Mouse (Mus musculus) kidney, embryonic 14.5 days (tissue): ENCODE results near the gene Rnase13. TPM values are rescaled to one million over a fixed set of nuclear protein-coding genes. Genes with fewer than 3 reads are reported as not detected.

Experiments used
- ATAC-seq: fragments of 200-750 bp; cut with Nextera tagmentation; 2 replicates; pipeline ENCODE4 v1.8.0; 2017; ENCODE audit warnings: moderate number of reproducible peaks, mild to moderate bottlenecking, moderate TSS enrichment, moderate library complexity; ENCODE audit not compliant: low FRiP score, low TSS enrichment
- H3K27ac ChIP-seq: fragments of 300-500 bp; sonication (generic); 2 replicates; pipeline ENCODE4 v1.5.1; 2014; ENCODE audit warnings: low read depth, mild to moderate bottlenecking, low read length, moderate library complexity, mixed read lengths
- H3K27me3 ChIP-seq: fragments of 300-500 bp; sonication (generic); 2 replicates; pipeline ENCODE4 v1.6.1; 2014; ENCODE audit warnings: mild to moderate bottlenecking, low read length; ENCODE audit not compliant: control insufficient read depth, insufficient read depth
- H3K36me3 ChIP-seq: fragments of 300-500 bp; sonication (generic); 2 replicates; pipeline ENCODE4 v1.6.1; 2014; ENCODE audit warnings: low read length, mixed read lengths; ENCODE audit not compliant: control insufficient read depth, insufficient read depth
- H3K4me1 ChIP-seq: fragments of 300-500 bp; sonication (generic); 2 replicates; pipeline ENCODE4 v1.6.1; 2014; ENCODE audit warnings: low read length, mixed read lengths; ENCODE audit not compliant: control insufficient read depth, insufficient read depth
- H3K4me2 ChIP-seq: fragments of 300-500 bp; sonication (generic); replicated peaks from 2 replicates; pipeline ENCODE4 v1.6.1; 2014; ENCODE audit warnings: low read depth, mild to moderate bottlenecking, low read length
- H3K4me3 ChIP-seq: fragments of 300-500 bp; sonication (generic); 2 replicates; pipeline ENCODE4 v1.5.1; 2014; ENCODE audit warnings: mild to moderate bottlenecking, low read length
- H3K9ac ChIP-seq: fragments of 300-500 bp; sonication (generic); 2 replicates; pipeline ENCODE4 v1.6.1; 2014; ENCODE audit warnings: low read depth, mild to moderate bottlenecking, low read length, moderate library complexity
- H3K9me3 ChIP-seq: fragments of 300-500 bp; sonication (generic); 2 replicates; pipeline ENCODE4 v1.6.1; 2016; ENCODE audit warnings: low read length; ENCODE audit not compliant: control insufficient read depth
- WGBS: fragments of 180-500 bp; shearing (Covaris S2); extraction: QIAGEN DNeasy Blood & Tissue Kit; methylation state at CpG from one replicate; pipeline ENCODE4 v1.1.7; 2014; 5-methylcytosine and 5-hydroxymethylcytosine counted together
- polyA plus RNA-seq: library from polyadenylated mRNA; unstranded; fragments of >200 nt; fragmentation: Nextera tagmentation; extraction: Ambion mirVana; gene quantifications from 2 replicates; pipeline ENCODE4 v1.2.1, GENCODE M21; 2014

Rnase13 gene
- polyA plus RNA-seq, 1 experiment from 2014 or later, result not detected

DNA sequence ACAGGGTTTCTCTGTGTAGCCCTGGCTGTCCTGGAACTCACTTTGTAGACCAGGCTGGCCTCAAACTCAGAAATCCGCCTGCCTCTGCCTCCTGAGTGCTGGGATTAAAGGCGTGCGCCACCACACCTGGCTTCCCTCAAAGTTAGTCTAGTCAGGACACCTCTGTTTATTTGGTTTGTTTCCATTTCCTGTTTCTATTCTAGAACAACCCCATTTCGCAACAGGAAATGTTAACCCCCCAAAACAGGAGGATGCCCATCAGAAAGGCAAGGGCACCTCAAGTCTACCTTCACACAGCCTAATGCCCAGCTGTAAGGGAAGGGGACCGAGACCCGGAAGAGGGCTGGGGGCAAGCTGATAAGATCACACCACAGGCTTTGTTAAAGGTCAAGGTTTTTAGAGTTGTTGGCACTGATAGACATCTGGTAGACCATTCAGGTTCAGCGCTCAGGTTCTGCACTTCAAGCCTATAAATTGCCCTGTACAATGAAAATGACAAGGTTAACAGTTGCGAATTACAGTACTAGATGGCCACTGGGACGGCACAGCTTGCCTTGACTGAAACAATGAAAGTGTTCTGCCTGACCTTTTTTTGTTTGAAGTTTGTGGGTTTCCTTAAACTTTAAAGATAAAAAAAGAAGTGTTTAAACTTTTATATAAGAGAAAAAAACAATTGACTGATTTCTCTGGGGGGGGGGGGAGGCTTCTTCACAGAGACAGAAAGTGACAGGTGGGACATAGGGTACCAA is 30.2 kb downstream of the Rnase13 start, which contains the start of gene Slc39a2:
Slc39a2 (plus strand) TSS at position 699 of the 749 bp plus-strand sequence.
- no peak within 1 kb of the TSS for H3K4me3 ChIP-seq
- H3K4me1 ChIP-seq, result no peaks in the 10 kb centered on the region
- H3K4me2 ChIP-seq, result no peak within 1 kb of the TSS
- H3K9me3 ChIP-seq, result no peaks in the 10 kb centered on the region
- H3K36me3 ChIP-seq, result peaks cover 45% of the 10 kb centered on the region
- H3K27ac ChIP-seq, result no peak within 1 kb of the TSS
- no peak within 1 kb of the TSS for H3K9ac ChIP-seq
- WGBS, result 87% methylated on average over 8 of the region's 9 CpGs
- ATAC-seq, result no peak
- no peaks in the 10 kb centered on the region for H3K27me3 ChIP-seq

DNA sequence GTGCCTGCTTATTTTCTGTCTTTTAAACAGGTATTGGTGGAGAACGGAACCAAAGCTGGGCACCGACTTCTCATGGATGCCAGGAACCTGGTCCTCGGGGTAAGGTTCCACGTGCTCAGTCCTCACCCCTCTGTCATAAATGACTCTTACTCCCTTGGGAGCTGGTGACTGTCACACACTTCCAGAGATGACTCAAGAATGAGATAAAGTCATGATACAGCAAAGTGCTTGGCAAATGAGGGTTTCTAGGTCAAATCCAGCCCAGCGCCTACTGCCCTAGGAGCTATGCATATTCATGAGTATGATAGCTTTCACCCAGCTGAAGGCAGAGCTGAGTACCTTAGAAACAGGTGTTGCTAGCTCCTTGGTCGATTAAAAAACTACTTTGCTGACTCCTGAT is 32.7 kb downstream of the Rnase13 start:
- H3K27ac ChIP-seq, result no peak overlapping the region
- whole genome bisulfite sequencing, result 91% methylated on average over 6 of the region's 6 CpGs
- no peak for ATAC-seq
- H3K9me3 ChIP-seq, result no peaks in the 10 kb centered on the region
- H3K9ac ChIP-seq, result no peak overlapping the region
- H3K4me3 ChIP-seq, result no peak overlapping the region
- H3K4me1 ChIP-seq, result peaks cover 12% of the 10 kb centered on the region; the same call in 1 of the 2 replicates
- H3K4me2 ChIP-seq, result no peak overlapping the region
- H3K36me3 ChIP-seq, result peaks cover 57% of the 10 kb centered on the region
- no peaks in the 10 kb centered on the region for H3K27me3 ChIP-seq

DNA sequence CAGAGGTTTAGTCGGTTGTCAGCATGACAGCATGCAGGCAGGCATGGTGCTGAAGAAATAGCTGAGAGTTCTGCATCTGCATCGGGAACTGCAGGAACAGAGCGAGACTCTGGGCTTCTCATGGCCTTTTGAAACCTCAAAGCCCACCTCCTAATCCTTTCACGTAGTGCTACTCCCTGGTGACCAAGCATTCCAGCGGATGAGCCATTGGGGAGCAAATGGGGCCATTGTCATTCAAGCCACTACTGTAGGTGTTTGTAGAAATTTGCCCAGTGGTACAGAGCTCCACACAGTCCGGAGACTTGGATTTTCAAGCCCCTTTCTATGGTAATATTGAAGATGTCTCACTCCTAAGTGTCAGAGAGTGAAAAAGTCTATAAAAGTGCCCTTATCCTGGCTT is 36.5 kb downstream of the Rnase13 start:
- Histone ChIP-seq H3K9ac (0 out of 2 replicates have a peak overlapping the region, but pooled peaks have one; percentile 7), H3K27ac (no peak overlapping the region), H3K4me2 (peak overlapping the region; percentile 87; the same call in 1 of the 2 replicates), H3K9me3 (no peaks in the 10 kb centered on the region), H3K4me3 (peak overlapping the region; percentile 84; the same call in 1 of the 2 replicates), H3K27me3 (no peaks in the 10 kb centered on the region), H3K4me1 (peaks cover 12% of the 10 kb centered on the region; the same call in 1 of the 2 replicates), H3K36me3 (peaks cover 46% of the 10 kb centered on the region)
- ATAC-seq, result no peak
- WGBS, result 75% methylated on average over 6 of the region's 6 CpGs

DNA sequence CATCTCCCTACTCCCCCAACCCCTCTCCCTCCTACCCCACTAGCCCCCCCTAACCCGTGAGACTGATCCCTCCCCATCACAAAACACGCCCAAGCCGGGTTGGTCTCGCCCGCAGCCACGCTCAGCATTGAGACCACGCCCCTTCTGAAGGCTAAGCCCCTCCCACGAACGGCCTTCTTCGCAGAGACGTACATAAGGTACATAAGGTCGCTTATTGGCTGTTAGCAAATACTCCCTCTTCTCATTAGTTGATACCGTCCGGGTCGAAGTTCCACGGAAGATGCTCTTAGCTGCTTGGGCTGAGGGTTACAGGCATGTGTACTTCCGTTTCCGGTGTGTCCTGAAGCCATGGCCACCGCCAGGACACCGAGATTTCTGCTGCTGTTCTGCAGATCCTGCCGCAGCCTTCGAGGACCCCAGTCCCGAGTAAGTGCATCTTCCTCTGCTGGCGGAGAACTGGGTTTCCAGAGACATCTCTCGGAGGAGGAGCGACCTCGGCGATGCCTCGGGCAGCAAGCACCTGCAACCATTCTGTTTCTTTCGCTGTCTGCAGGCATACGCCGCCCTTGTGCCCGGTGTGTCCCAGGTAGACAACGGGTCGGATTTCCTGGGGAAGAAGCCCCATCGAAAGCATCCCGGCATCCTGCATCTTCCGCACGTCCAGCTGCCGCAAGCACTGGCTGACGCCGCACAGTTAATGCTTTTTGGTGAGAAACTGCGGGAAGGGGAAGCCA is 37.8 kb downstream of the Rnase13 start, which contains the start of gene Mettl17:
Mettl17 (plus strand) TSS at position 245 of the 734 bp plus-strand sequence.
- Histone ChIP-seq H3K4me3 (peak within 1 kb of the TSS; percentile 84), H3K4me1 (peaks cover 12% of the 10 kb centered on the region; the same call in 1 of the 2 replicates), H3K27ac (peak within 1 kb of the TSS; percentile 78), H3K36me3 (peaks cover 35% of the 10 kb centered on the region), H3K4me2 (peak within 1 kb of the TSS; percentile 87), H3K27me3 (no peaks in the 10 kb centered on the region), H3K9ac (peak within 1 kb of the TSS; percentile 81), H3K9me3 (no peaks in the 10 kb centered on the region)
- under 1% methylated on average over 43 of the region's 43 CpGs for WGBS
- ATAC-seq, result peak; percentile 98

DNA sequence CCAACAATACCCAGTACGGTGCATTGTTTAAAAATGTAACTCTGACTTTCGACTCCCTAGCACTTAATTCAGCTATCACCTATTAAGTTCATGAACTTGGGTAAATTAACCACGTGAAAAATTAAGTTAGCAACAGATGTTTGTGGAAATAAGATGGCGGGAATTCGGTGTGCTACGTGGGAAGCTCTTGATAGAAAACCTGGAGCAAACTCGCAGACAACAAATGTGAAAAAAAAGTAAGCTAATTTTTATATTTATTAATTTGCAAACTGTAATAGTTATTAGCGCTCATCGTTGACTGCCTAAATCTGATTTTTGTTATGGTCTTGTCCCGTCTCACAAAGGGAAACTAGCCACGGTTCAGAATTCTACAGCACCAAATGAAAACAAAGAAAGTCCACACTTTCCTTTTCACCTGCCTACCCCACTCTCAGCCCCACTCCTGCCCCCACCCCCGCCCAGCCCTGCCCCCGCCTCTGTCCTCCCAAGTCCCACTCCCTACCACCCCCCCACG is 38.5 kb downstream of the Rnase13 start:
- H3K4me3 ChIP-seq, result peak overlapping the region; percentile 84
- peak overlapping the region; percentile 78 for H3K27ac ChIP-seq
- 2% methylated on average over 14 of the region's 14 CpGs for WGBS
- peak; percentile 43 for ATAC-seq
- peak overlapping the region; percentile 42 for H3K9ac ChIP-seq
- no peaks in the 10 kb centered on the region for H3K27me3 ChIP-seq
- peaks cover 28% of the 10 kb centered on the region for H3K36me3 ChIP-seq
- H3K9me3 ChIP-seq, result no peaks in the 10 kb centered on the region
- peak overlapping the region; percentile 87 for H3K4me2 ChIP-seq
- H3K4me1 ChIP-seq, result peaks cover 12% of the 10 kb centered on the region; the same call in 1 of the 2 replicates

DNA sequence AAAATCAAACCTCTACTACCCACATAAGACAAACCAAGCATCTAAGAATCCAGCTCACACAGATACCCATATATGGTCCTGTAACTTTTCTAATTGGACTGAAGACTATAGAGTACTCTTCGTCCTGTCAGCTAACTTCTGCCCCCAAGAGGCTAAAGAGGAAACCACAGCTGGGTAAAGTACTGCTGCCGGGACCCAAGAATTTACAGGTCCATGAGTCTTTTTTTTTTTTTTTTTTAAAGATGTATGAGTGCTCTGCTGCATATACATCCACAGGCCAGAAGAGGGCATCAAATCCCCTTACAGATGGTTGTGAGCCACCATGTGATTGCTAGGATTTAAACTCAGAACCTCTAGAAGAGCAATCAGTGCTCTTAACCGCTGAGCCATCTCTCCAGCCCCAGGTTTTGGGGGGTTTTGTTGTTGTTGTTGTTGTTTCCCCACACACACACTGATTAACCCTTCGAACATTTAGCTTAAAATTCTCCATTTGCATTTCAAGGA is 39.0 kb downstream of the Rnase13 start:
- Histone ChIP-seq H3K9ac (peak overlapping the region; percentile 42; the same call in 1 of the 2 replicates), H3K4me1 (peaks cover 12% of the 10 kb centered on the region; the same call in 1 of the 2 replicates), H3K4me2 (peak overlapping the region; percentile 87), H3K27me3 (no peaks in the 10 kb centered on the region), H3K36me3 (peaks cover 23% of the 10 kb centered on the region), H3K9me3 (no peaks in the 10 kb centered on the region), H3K27ac (peak overlapping the region; percentile 78), H3K4me3 (peak overlapping the region; percentile 84)
- under 1% methylated on average over 4 of the region's 4 CpGs for WGBS
- peak; percentile 54 for ATAC-seq

DNA sequence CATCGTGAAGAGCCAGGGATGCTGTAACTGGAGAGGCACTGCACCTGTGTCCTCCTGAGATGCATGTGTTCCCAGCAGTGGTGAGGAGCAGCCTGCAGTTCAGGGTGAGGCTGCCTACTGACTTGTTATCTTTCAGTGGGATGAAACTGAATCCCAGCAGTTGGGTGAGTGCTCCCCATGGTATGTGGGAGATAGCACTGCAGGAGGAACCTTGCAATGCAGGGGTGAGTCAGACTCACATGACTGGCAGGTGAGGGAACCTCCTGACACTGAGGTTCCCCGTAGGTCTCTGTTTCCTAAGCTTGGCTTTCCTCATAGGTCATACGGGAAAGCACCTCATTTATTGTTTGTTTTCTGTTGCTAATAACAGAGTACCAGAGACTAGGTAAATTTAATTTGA is 45.1 kb downstream of the Rnase13 start:
- peak; percentile 40; the same call in 1 of the 2 replicates for ATAC-seq
- H3K9me3 ChIP-seq, result no peaks in the 10 kb centered on the region
- H3K9ac ChIP-seq, result no peak overlapping the region
- H3K4me2 ChIP-seq, result no peak overlapping the region
- H3K27me3 ChIP-seq, result no peaks in the 10 kb centered on the region
- H3K36me3 ChIP-seq, result no peaks in the 10 kb centered on the region
- WGBS, result 69% methylated on average over 3 of the region's 3 CpGs
- H3K4me3 ChIP-seq, result no peak overlapping the region
- H3K4me1 ChIP-seq, result no peaks in the 10 kb centered on the region
- H3K27ac ChIP-seq, result no peak overlapping the region

DNA sequence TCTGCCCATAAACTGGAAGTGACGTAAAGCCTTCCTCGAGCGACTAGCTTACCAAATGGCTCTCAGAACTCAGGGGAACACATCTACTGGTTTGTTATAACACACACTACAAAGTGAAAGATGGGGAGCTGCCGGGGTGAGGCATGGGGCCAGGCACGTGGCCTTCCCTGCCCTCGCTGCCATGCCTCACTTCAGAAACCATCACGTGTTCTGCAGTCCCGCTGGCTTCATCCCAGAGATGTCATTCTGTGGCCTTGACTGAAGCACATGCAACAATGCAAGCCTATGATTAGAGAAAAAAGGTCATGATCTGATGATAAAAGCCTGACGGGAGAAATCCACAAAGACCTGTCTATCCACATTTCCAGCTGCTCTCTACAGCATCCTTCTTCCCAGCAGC is 50.8 kb downstream of the Rnase13 start:
- Histone ChIP-seq H3K27me3 (no peaks in the 10 kb centered on the region), H3K9ac (no peak overlapping the region), H3K4me2 (no peak overlapping the region), H3K4me3 (no peak overlapping the region), H3K9me3 (no peaks in the 10 kb centered on the region), H3K4me1 (no peaks in the 10 kb centered on the region), H3K36me3 (no peaks in the 10 kb centered on the region), H3K27ac (no peak overlapping the region)
- WGBS, result 70% methylated on average over 9 of the region's 9 CpGs
- no peak for ATAC-seq
